Mouse (Mus musculus) lung, postnatal 0 days (tissue): ENCODE data around the gene Dock7.
"Not testable (repeated sequence)": the region's sequence is repeated elsewhere in the genome, so short reads cannot be mapped to it uniquely, and the experiment has no call there.

Experiments
- CTCF ChIP-seq: IDR thresholded peaks from 2 replicates; pipeline ENCODE4 v1.5.1; 2016; ENCODE audit warnings: antibody characterized with exemption, mild to moderate bottlenecking
- EP300 ChIP-seq: IDR thresholded peaks from 2 replicates; pipeline ENCODE4 v1.6.1; 2016; ENCODE audit warnings: antibody characterized with exemption, mild to moderate bottlenecking, control low read depth

- TF ChIP-seq CTCF, result peak; percentile 23
- TF ChIP-seq EP300, result not testable (repeated sequence)
Observed at GRCm38 (mm10) chr4:98938210-98938609, 182.5 kb downstream of the Dock7 start.
